Mouse (Mus musculus) MEL (cell line): ENCODE data around the gene Hnrnph1.

Experiments used
- BHLHE40 ChIP-seq: IDR thresholded peaks from 2 replicates; pipeline ENCODE4 v1.6.1; 2012; ENCODE audit warnings: low read depth, mild to moderate bottlenecking, inconsistent platforms, low read length, improper control_type of control experiment, borderline replicate concordance
- CHD1 ChIP-seq: IDR thresholded peaks from 2 replicates; pipeline ENCODE4 v1.6.1; 2012; ENCODE audit warnings: low read depth, mild to moderate bottlenecking, inconsistent platforms, low read length, improper control_type of control experiment
- CHD2 ChIP-seq: IDR thresholded peaks from 2 replicates; pipeline ENCODE4 v1.6.1; 2011; ENCODE audit warnings: low read length, improper control_type of control experiment
- CTCF ChIP-seq, 3 experiments: IDR thresholded peaks in 2 of 3; conservative IDR thresholded peaks in 1 of 3; 2 replicates each; pipeline ENCODE4 v1.5.1; 2011 to 2012; ENCODE audit warnings: low read length in 3 of 3, low read depth in 2 of 3, mild to moderate bottlenecking in 2 of 3, improper control_type of control experiment in 1 of 3, inconsistent platforms in 1 of 3, mixed read lengths in 1 of 3, moderate library complexity in 1 of 3; ENCODE audit not compliant: control insufficient read depth in 1 of 3, insufficient read depth in 1 of 3, poor library complexity in 1 of 3, severe bottlenecking in 1 of 3
- E2F4 ChIP-seq: IDR thresholded peaks from 2 replicates; pipeline ENCODE4 v1.6.1; 2011; ENCODE audit warnings: low read depth, low read length, improper control_type of control experiment, borderline replicate concordance
- EP300 ChIP-seq, 2 experiments: IDR thresholded peaks; 2 replicates each; pipeline ENCODE4 v1.6.1; 2011; ENCODE audit warnings: improper control_type of control experiment in 2 of 2, low read length in 2 of 2, low read depth in 1 of 2, mild to moderate bottlenecking in 1 of 2
- GATA1 ChIP-seq: IDR thresholded peaks from 2 replicates; pipeline ENCODE4 v1.6.1; 2011; ENCODE audit warnings: low read depth, low read length, improper control_type of control experiment
- MAX ChIP-seq: IDR thresholded peaks from 2 replicates; pipeline ENCODE4 v1.6.1; 2011; ENCODE audit warnings: low read length, improper control_type of control experiment
- POLR2A ChIP-seq, 2 experiments: IDR thresholded peaks; 2 replicates each; pipeline ENCODE4 v1.6.1; 2011 to 2012; ENCODE audit warnings: low read length in 2 of 2, mild to moderate bottlenecking in 2 of 2, control low read depth in 1 of 2, improper control_type of control experiment in 1 of 2, low read depth in 1 of 2, moderate library complexity in 1 of 2; ENCODE audit not compliant: control insufficient read depth in 1 of 2, insufficient read depth in 1 of 2, poor library complexity in 1 of 2
- TAL1 ChIP-seq: IDR thresholded peaks from 2 replicates; pipeline ENCODE4 v1.6.1; 2012; ENCODE audit warnings: mild to moderate bottlenecking, inconsistent platforms, low read length, moderate library complexity, mixed read lengths
- USF1 ChIP-seq: IDR thresholded peaks from 2 replicates; pipeline ENCODE4 v1.6.1; 2014; ENCODE audit warnings: low read depth, mild to moderate bottlenecking, inconsistent platforms, low read length, improper control_type of control experiment, moderate library complexity
- ZKSCAN1 ChIP-seq: IDR thresholded peaks from 2 replicates; pipeline ENCODE4 v1.6.1; 2012; ENCODE audit warnings: low read depth, mild to moderate bottlenecking, inconsistent platforms, low read length, improper control_type of control experiment, moderate library complexity
- ZMIZ1 ChIP-seq: IDR thresholded peaks from 2 replicates; pipeline ENCODE4 v1.6.1; 2012; ENCODE audit warnings: low read depth, mild to moderate bottlenecking, inconsistent platforms, low read length, improper control_type of control experiment, moderate library complexity

DNA sequence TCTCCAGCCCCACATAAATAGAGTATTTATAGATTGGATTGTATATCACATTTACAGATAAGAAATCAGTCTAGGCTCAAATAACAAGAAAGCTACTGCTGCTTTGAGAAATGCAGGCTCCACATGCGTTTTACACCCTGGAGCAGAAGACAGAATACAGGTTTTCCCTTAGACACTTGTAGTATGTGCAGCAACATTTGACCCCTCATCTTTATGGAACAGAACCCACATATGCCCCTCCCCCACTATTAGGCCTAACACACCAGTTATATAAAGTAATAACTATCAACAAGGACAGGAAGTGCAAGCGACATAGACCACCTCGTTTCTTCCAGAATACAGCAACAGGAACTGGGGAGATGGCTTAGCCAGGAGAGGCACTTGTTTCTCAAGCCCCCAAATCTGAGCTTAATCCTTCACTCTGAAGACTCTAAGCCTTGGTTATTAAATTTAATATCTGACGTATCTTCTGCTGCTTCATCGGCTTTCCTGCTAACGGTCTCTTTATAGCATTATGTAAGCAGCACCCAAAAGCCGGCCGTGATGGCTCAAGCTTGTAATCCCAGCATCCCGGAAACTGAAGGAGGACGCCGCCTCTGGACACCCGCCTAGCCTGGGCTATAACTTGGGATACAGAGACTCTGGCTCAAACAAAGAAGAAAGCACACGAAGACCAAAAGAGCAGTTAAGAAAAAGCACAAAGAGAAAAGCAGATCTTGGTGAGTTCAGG is 2.3 kb upstream of the Hnrnph1 start:
- TF ChIP-seq GATA1, result no peak
- no peak for TF ChIP-seq CHD2
- no peak for TF ChIP-seq EP300 (IDR thresholded peaks at IDR 0.05; ENCODE audit: low read depth in 1 of 2, low read length in 2 of 2)
- no peak for TF ChIP-seq ZMIZ1
- no peak for TF ChIP-seq TAL1
- no peak for TF ChIP-seq BHLHE40
- TF ChIP-seq ZKSCAN1, result no peak
- TF ChIP-seq POLR2A (IDR thresholded peaks at IDR 0.05; ENCODE audit: control insufficient read depth in 1 of 2, insufficient read depth in 1 of 2, low read depth in 1 of 2, low read length in 2 of 2, poor library complexity in 1 of 2), result no peak
- TF ChIP-seq CTCF (IDR thresholded peaks at IDR 0.05 in 2 of 3, conservative IDR thresholded peaks at IDR 0.05 in 1 of 3; ENCODE audit: control insufficient read depth in 1 of 3, insufficient read depth in 1 of 3, low read depth in 2 of 3, low read length in 3 of 3, poor library complexity in 1 of 3, severe bottlenecking in 1 of 3), result no peak
- no peak for TF ChIP-seq USF1
- TF ChIP-seq MAX, result no peak
- TF ChIP-seq E2F4, result no peak
- TF ChIP-seq CHD1, result no peak
